8 mouse cellular contexts compared by ENCODE assay signal in the genomic region with DNA sequence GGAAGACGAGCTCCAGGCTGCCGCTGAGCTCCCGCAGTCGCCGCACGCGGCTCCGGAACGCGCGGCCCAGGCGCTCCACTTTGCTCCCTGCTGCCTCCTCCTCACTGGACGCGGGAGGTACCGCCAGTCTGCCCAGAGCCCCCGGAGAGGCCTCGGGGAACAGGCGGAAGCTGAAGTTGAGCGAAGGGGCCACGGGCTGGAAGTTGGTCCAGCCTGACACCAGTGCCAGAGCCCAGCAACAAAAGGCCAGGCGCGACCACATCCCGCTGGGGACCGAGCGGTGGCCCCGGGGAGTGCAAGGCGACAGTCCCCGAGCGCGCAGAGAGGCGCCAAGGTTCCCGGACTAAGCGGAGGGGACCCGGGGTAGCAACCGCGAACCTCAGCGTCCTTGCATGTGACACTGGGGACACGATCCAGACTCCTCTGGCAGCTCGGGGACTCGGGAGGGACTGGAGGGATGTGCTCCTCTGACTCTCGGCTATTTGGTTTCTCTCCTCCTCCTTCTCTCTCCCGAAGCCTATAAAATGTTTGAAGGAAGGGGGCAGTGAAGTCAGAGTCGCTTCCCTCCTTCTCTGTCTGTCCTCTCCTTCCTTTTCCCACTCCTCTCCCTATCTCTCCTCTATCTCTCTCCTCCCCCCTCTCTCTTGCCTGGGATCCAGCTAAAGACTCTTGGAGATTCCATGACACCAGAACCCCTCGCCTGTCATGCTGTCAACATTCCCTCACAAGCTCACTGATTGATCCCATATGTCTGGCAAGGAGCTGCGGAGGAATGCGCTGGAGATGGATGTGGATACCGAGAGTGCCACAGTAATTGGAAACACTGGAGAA. TPM values are rescaled to one million over a fixed set of nuclear protein-coding genes. Genes with fewer than 3 reads are reported as not detected.
DNase-seq lines count a peak whose midpoint lies in the region; ATAC-seq and TF ChIP-seq lines count a peak whose summit lies in the region.

A gene (minus strand): TSS at position 745 of the 831 bp plus-strand sequence.

- no peaks in the 10 kb centered on the region for H3K9me3 ChIP-seq in E14TG2a.4 (ENCODE audit: low read length)
- no peaks in the 10 kb centered on the region for H3K9me3 ChIP-seq in embryonic facial prominence, embryonic 10.5 days
- no peaks in the 10 kb centered on the region for H3K9me3 ChIP-seq in heart, embryonic 12.5 days (replicated peaks)
- H3K9me3 ChIP-seq in kidney, embryonic 16.5 days (ENCODE audit: low read length), result no peaks in the 10 kb centered on the region

- peaks cover 53% of the 10 kb centered on the region for H3K27me3 ChIP-seq in E14TG2a.4 (ENCODE audit: insufficient read depth, low read length)
- peaks cover 58% of the 10 kb centered on the region for H3K27me3 ChIP-seq in embryonic facial prominence, embryonic 10.5 days (replicated peaks; ENCODE audit: low read depth, poor library complexity, severe bottlenecking)
- peaks cover 58% of the 10 kb centered on the region for H3K27me3 ChIP-seq in heart, embryonic 12.5 days (replicated peaks)
- H3K27me3 ChIP-seq in kidney, embryonic 16.5 days (ENCODE audit: insufficient read depth, low read length), result peaks cover 13% of the 10 kb centered on the region

- under 1% methylated on average over 47 of the region's 47 CpGs for whole genome bisulfite sequencing in embryonic facial prominence, embryonic 10.5 days
- under 1% methylated on average over 47 of the region's 47 CpGs for WGBS in heart, embryonic 12.5 days
- WGBS in kidney, embryonic 16.5 days, result under 1% methylated on average over 45 of the region's 47 CpGs

- peaks cover 10% of the 10 kb centered on the region; the same call in 1 of the 2 replicates for H3K4me1 ChIP-seq in E14TG2a.4 (replicated peaks; ENCODE audit: low read depth, low read length)
- peaks cover 27% of the 10 kb centered on the region for H3K4me1 ChIP-seq in embryonic facial prominence, embryonic 10.5 days
- H3K4me1 ChIP-seq in heart, embryonic 12.5 days (replicated peaks), result peaks cover 5% of the 10 kb centered on the region
- H3K4me1 ChIP-seq in kidney, embryonic 16.5 days (ENCODE audit: insufficient read depth, low read length), result peaks cover 9% of the 10 kb centered on the region

- ATAC-seq in heart, embryonic 12.5 days (ENCODE audit: insufficient number of reproducible peaks, low FRiP score), result peak; percentile 66
- peak; percentile 85 for ATAC-seq in kidney, embryonic 16.5 days (ENCODE audit: low FRiP score, low TSS enrichment)

- H3K4me2 ChIP-seq in heart, embryonic 12.5 days, result peak within 1 kb of the TSS; percentile 77
- H3K4me2 ChIP-seq in kidney, embryonic 16.5 days (replicated peaks; ENCODE audit: low read depth, low read length), result peak within 1 kb of the TSS; percentile 96

- H3K27ac ChIP-seq in embryonic facial prominence, embryonic 10.5 days (replicated peaks), result peak within 1 kb of the TSS; percentile 85
- H3K27ac ChIP-seq in heart, embryonic 12.5 days (ENCODE audit: poor library complexity, severe bottlenecking), result no peak within 1 kb of the TSS
- H3K27ac ChIP-seq in kidney, embryonic 16.5 days (ENCODE audit: low read length), result peak within 1 kb of the TSS; percentile 65

- peak within 1 kb of the TSS; percentile 48 for H3K9ac ChIP-seq in heart, embryonic 12.5 days
- H3K9ac ChIP-seq in kidney, embryonic 16.5 days (replicated peaks; ENCODE audit: low read length), result peak within 1 kb of the TSS; percentile 79

- peak within 1 kb of the TSS; percentile 80 for H3K4me3 ChIP-seq in E14TG2a.4 (replicated peaks; ENCODE audit: low read length)
- H3K4me3 ChIP-seq in embryonic facial prominence, embryonic 10.5 days, result peak within 1 kb of the TSS; percentile 65
- peak within 1 kb of the TSS; percentile 54 for H3K4me3 ChIP-seq in heart, embryonic 12.5 days
- peak within 1 kb of the TSS; percentile 66 for H3K4me3 ChIP-seq in kidney, embryonic 16.5 days (ENCODE audit: low read length)

- no peaks in the 10 kb centered on the region for H3K36me3 ChIP-seq in E14TG2a.4 (ENCODE audit: insufficient read depth, low read length)
- no peaks in the 10 kb centered on the region for H3K36me3 ChIP-seq in embryonic facial prominence, embryonic 10.5 days (replicated peaks)
- H3K36me3 ChIP-seq in heart, embryonic 12.5 days, result no peaks in the 10 kb centered on the region
- H3K36me3 ChIP-seq in kidney, embryonic 16.5 days (ENCODE audit: insufficient read depth, low read length), result no peaks in the 10 kb centered on the region

- DNase-seq in adrenal gland, postnatal 10 days, result peak; percentile 69
- DNase-seq in embryonic facial prominence, embryonic 10.5 days (ENCODE audit: low spot score), result peak; percentile 78
- DNase-seq in lung, postnatal 10 days, result peak; percentile 59
- DNase-seq in right cerebral cortex, postnatal 4 days, result peak; percentile 21
- DNase-seq in spleen, postnatal 36 days (ENCODE audit: low spot score in 2 of 2), result no peak

- no peak for TF ChIP-seq CTCF in E14TG2a.4 (conservative IDR thresholded peaks at IDR 0.05; ENCODE audit: low read length)

RNA-seq across cellular contexts. Expression of the gene that starts here (rescaled TPM):
- 10 to 100 TPM; 15.6 to 28.3 TPM for total RNA-seq in adrenal gland, postnatal 10 days (2021)
- polyA plus RNA-seq in embryonic facial prominence, embryonic 10.5 days (2016; fragmentation: Nextera tagmentation; extraction: Ambion mirVana), result 3.2 and 3.3 TPM in 2 replicates
- 2.3 and 3.0 TPM in 2 replicates for polyA plus RNA-seq in heart, embryonic 12.5 days (2016; fragmentation: Nextera tagmentation; extraction: Ambion mirVana)
- 3.1 and 3.6 TPM in 2 replicates for polyA plus RNA-seq in kidney, embryonic 16.5 days (2015; fragmentation: Nextera tagmentation; extraction: Ambion mirVana)

Comparison
In these comparisons a context has a peak if more than half of its experiments do, and no peak if none do; other contexts are left out.
1. DNase-seq: peak in adrenal gland, postnatal 10 days (single experiment), embryonic facial prominence, embryonic 10.5 days (single experiment), lung, postnatal 10 days (single experiment) and right cerebral cortex, postnatal 4 days (single experiment); none in spleen, postnatal 36 days (0 of 2).
2. Peak in every context shown above with its lines, with median percentiles within 50 percentile points of each other: H3K4me3 ChIP-seq.